Mouse (Mus musculus): ENCODE results near the gene Nxnl1.

Nxnl1 gene

GRCm38 (mm10) chr8:71586891-71587290 is 20.5 kb upstream of the Nxnl1 start:
- in situ Hi-C loops (cut with MboI; ENCODE audit: low sequenced_read_pairs): no loop called here

- in situ Hi-C loops (cut with MboI; ENCODE audit: low sequenced_read_pairs): no loop called here
Observed at GRCm38 (mm10) chr8:71580201-71580600, 13.8 kb upstream of the Nxnl1 start.

- in situ Hi-C loops (cut with MboI; ENCODE audit: low sequenced_read_pairs): no loop called here
Observed at GRCm38 (mm10) chr8:71579476-71579875, 13.1 kb upstream of the Nxnl1 start.

GRCm38 (mm10) chr8:71579009-71579408 is 12.6 kb upstream of the Nxnl1 start:
- in situ Hi-C loops (cut with MboI; ENCODE audit: low sequenced_read_pairs): no loop called here

GRCm38 (mm10) chr8:71577856-71578387 is 11.5 kb upstream of the Nxnl1 start:
- in situ Hi-C loops (cut with MboI; ENCODE audit: low sequenced_read_pairs): no loop called here

GRCm38 (mm10) chr8:71575020-71575419 is 8.6 kb upstream of the Nxnl1 start:
- in situ Hi-C loops (cut with MboI; ENCODE audit: low sequenced_read_pairs): no loop called here

GRCm38 (mm10) chr8:71574426-71574825 is 8.0 kb upstream of the Nxnl1 start:
- in situ Hi-C loops (cut with MboI; ENCODE audit: low sequenced_read_pairs): no loop called here

GRCm38 (mm10) chr8:71572847-71573633 is 6.6 kb upstream of the Nxnl1 start:
- in situ Hi-C loops (cut with MboI; ENCODE audit: low sequenced_read_pairs): no loop called here

GRCm38 (mm10) chr8:71572077-71572476 is 5.7 kb upstream of the Nxnl1 start:
- in situ Hi-C loops (cut with MboI; ENCODE audit: low sequenced_read_pairs): no loop called here

GRCm38 (mm10) chr8:71570291-71570954 is 4.0 kb upstream of the Nxnl1 start:
- in situ Hi-C loops (cut with MboI; ENCODE audit: low sequenced_read_pairs): no loop called here

GRCm38 (mm10) chr8:71569366-71570290 is 3.2 kb upstream of the Nxnl1 start:
- in situ Hi-C loops (cut with MboI; ENCODE audit: low sequenced_read_pairs): loop anchor here (10.0 kb wide), 1 partner anchor 85 kb away; no protein-coding TSS in a partner anchor

- in situ Hi-C loops (cut with MboI; ENCODE audit: low sequenced_read_pairs): loop anchor here (10.0 kb wide), 1 partner anchor 86 kb away; no protein-coding TSS in a partner anchor
Observed at GRCm38 (mm10) chr8:71568941-71569340, 2.5 kb upstream of the Nxnl1 start.

GRCm38 (mm10) chr8:71568387-71568937 is 2.1 kb upstream of the Nxnl1 start, which contains the start of gene Slc27a1:
Gene Slc27a1 (plus strand): TSS chr8:71568882.
- in situ Hi-C loops (cut with MboI; ENCODE audit: low sequenced_read_pairs): loop anchor here (10.0 kb wide), 1 partner anchor 86 kb away; no protein-coding TSS in a partner anchor

- in situ Hi-C loops (cut with MboI; ENCODE audit: low sequenced_read_pairs): loop anchor here (10.0 kb wide), 1 partner anchor 87 kb away; no protein-coding TSS in a partner anchor
Observed at GRCm38 (mm10) chr8:71567587-71567986, 1.2 kb upstream of the Nxnl1 start.

GRCm38 (mm10) chr8:71563992-71564391 is 2.4 kb downstream of the Nxnl1 start:
- in situ Hi-C loops (cut with MboI; ENCODE audit: low sequenced_read_pairs): loop anchor here (10.0 kb wide), 1 partner anchor 91 kb away; no protein-coding TSS in a partner anchor

- in situ Hi-C loops (cut with MboI; ENCODE audit: low sequenced_read_pairs): loop anchor here (10.0 kb wide), 1 partner anchor 92 kb away; no protein-coding TSS in a partner anchor
Observed at GRCm38 (mm10) chr8:71562751-71563150, 3.6 kb downstream of the Nxnl1 start.

- in situ Hi-C loops (cut with MboI; ENCODE audit: low sequenced_read_pairs): loop anchor here (10.0 kb wide), 1 partner anchor 93 kb away; no protein-coding TSS in a partner anchor
Observed at GRCm38 (mm10) chr8:71561401-71561800, 5.0 kb downstream of the Nxnl1 start.

GRCm38 (mm10) chr8:71560765-71561164 is 5.6 kb downstream of the Nxnl1 start:
- in situ Hi-C loops (cut with MboI; ENCODE audit: low sequenced_read_pairs): loop anchor here (10.0 kb wide), 1 partner anchor 94 kb away; no protein-coding TSS in a partner anchor

- in situ Hi-C loops (cut with MboI; ENCODE audit: low sequenced_read_pairs): loop anchor here (10.0 kb wide), 1 partner anchor 95 kb away; no protein-coding TSS in a partner anchor
Observed at GRCm38 (mm10) chr8:71560071-71560470, 6.3 kb downstream of the Nxnl1 start.
